Mouse (Mus musculus) adrenal gland, postnatal 36 days (tissue): ENCODE data around the gene Il21. TPM values are rescaled to one million over a fixed set of nuclear protein-coding genes. Genes with fewer than 3 reads are reported as not detected.

Source experiments
- DNase-seq, 2 experiments: peaks; one replicate each; pipeline ENCODE4 v3.0.0; 2021; ENCODE audit warnings: mixed read lengths in 1 of 2
- long read RNA-seq, 2 experiments: library from polyadenylated mRNA; stranded (forward); transcript quantifications; one replicate each; pipeline ENCODE4 v2.0.0; 2021; ENCODE audit warnings: borderline sequencing depth in 2 of 2
- total RNA-seq, 2 experiments: library from RNA; stranded (reverse); gene quantifications; 2 replicates each; pipeline ENCODE4 v1.2.3; 2021

Gene Il21
- total RNA-seq, result not detected
- long read RNA-seq, experiment 1, result 0 reads
- long read RNA-seq, experiment 2, result 0 reads

GRCm38 (mm10) chr3:37232586-37233222 is at the start of gene Il21:
Gene Il21 (minus strand): TSS chr3:37232636.
- DNase-seq, result no peak

DNA sequence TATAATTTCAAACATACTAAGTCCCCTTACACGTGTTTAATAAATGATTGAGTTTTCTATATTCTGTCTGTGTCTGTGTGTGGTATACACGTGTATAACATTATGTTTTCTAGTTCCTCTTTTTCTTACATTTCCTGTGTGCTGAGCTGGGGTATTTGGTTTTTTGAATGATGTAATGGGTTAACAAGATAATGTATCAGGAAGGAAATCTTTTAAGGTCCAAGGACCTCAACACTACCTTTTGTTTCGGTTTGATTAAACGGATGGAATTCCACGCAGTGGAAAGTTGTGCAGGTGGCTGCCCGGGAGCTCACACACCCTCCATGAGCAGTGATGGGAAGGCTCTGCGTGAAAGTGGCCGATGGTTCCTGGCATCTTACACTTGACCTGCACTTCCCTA is 48.4 kb upstream of the Il21 start:
- DNase-seq, result no peak

DNA sequence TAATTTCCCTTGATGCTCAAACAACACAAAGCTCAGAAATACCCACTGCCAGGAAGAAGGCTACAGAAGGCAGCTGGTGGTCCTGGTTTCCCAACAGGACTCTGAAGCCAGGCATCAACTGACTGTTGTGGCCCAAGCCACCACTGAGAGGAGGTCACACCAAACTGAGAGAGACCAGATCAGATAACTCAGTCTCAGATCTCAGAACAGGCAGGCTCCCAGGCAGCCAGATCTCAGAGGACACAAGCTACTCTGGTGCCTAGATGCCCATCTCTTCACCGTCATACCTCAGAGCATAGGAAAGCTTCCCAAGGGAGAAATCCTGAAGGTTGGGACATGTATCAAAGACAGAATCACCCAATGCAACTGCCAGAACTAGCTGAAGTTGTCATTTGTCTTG is 47.8 kb upstream of the Il21 start:
- DNase-seq, result no peak

DNA sequence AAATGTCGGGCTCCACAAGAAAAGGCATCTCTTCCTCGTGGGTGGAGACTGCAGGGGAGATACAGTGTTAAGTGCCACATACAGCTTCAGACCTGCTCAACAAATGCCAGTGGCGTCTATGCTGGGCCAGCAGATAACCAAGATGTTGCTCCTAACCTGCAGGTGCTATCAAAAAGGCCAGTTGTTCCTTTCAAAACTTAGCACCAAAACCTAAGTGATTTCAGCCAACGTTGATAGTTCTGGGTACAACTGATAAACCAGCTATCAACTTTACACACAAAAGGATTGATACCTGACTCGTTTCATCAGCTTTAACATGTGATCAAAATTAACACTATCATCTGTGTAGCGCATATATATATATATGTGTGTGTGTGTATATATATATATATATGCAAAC is 42.2 kb upstream of the Il21 start:
- DNase-seq, result no peak

- DNase-seq, result no peak
Observed at GRCm38 (mm10) chr3:37273092-37273491, 40.7 kb upstream of the Il21 start.

GRCm38 (mm10) chr3:37271209-37271608 is 38.8 kb upstream of the Il21 start:
- peak; percentile 49 to 66 for DNase-seq

GRCm38 (mm10) chr3:37269926-37270325 is 37.5 kb upstream of the Il21 start:
- DNase-seq, result no peak

DNA sequence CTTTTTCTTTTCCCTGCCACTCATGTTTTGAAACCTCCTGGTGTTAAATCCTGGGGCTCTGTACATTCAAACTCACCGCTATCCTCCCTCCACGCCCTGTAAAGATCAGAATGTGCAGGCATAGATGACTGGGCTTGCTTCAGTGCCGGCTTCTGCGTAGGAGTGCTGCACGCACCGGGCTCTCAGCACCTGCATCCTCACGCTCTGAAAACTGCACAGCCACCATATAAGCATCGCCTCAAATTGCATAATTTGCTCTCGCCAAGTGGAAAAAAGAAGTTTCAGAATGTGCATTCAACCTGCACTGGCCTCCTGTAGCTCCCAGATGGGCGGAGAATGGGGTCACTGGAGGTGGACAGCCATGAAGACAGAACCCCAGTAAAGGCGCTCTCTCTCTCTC is 35.9 kb upstream of the Il21 start:
- no peak for DNase-seq

GRCm38 (mm10) chr3:37259331-37259999 is 27.0 kb upstream of the Il21 start:
- DNase-seq, result no peak

DNA sequence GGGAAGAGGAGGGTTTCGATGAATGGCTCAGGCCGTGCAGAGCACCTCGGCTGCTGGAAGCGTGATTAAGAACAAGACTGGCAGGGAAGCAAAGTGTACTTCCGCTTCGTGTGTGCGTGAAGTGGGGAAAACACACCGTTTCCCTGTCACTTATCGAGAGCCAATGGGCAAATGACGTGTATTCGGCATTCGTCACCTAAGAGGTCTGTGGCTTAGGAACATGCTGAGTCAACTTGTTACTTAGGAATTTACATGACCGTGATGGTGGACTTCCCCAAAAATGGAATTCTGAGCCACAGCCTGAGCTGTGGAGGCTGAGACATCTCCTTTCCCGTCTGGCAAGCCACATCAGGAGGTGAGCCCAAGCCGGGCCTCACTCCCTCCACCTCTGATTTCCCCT is 25.3 kb upstream of the Il21 start:
- no peak for DNase-seq

DNA sequence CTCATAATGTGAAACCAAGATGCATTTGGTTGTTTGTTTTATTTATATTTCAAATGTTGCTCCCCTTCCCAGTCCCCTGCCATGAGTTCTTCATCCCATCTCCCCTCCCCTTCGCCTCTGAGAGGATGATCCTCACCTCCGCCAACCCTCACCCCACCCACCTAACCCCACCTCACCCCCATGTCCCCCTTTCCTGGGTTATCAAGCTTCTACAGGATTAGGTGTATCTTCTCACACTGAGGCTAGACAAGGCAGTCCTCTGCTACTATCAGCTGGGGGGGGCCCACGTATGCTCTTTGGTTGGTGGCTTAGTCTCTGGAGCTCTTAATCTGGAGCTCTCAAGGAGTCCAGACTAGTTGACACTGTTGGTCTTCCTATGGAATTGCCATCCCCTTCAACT is 18.5 kb upstream of the Il21 start:
- no peak for DNase-seq

- DNase-seq, result no peak
Observed at GRCm38 (mm10) chr3:37235025-37235424, 2.6 kb upstream of the Il21 start.

DNA sequence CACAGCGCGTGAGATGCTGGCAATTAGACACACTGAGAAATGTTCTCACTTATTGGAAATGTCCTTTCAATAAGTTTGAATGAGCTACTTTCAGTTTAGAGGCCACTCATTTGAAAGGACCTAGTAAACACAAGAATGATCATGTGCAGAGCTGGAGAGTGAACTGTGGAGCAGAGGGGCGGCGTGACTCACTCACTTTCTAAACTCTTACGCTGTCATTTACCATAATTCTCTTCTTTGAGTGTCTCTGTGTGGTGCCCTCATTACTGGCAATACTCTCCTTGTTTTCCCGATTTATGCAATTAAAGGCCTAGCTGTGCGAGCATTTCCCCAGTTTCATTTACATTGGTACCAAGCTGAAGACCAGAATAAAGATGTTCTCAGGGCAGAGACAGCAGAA is 1.3 kb downstream of the Il21 start:
- no peak for DNase-seq

DNA sequence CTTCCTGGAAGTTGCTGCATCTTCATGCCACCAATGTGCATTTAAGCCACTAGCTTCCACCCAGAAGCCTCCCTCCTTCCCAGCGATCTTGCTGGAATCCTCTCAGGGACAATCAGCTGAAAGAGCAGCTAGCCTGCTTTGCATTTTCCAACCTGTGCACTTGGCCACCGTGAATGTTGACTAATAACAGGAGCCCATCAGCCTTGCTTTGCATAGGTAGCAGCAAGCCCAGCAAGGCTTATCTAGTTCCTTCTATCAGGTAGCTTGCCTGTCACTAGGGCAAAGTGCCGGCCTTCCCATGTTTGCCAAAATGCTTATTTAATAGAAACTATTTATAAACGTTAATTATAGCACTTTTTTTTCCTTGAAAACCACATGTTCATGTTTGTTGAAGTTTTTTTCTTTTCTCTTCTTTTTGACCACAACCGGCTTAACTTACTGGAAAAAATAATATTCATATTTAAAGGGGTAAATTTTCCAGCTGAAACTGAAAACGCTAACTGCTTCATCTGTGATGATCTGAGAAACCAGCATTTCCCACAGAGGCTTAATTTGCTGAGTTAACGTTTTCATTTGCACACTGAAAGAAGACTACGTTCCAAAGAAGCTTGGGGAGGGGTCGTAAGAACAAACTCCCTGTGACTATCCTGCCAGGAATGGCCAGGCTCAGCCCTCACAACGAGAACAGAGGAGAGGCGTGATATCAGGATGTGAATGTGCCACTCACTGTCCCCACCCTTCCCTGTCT is 3.2 kb downstream of the Il21 start:
- no peak for DNase-seq

- no peak for DNase-seq
Observed at GRCm38 (mm10) chr3:37225124-37225523, 7.3 kb downstream of the Il21 start.

DNA sequence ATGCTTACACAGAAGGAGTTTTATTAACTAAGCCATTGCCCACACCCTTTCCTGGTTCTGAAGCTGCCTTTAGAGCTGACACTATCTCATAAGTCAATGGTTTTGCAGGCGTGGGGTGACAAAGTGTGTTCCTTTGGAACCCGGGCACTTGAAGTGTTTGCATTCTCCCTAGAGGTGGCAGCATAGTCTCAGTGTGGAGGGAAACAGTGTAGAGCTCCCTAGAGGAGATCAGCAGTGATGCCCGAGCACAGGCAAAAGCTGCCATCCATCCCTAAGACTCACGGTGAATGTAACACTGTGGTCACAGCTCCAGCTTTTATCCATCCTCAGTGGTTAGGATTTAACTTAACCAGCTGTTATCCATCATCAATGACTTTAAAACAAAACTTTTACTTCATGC is 13.4 kb downstream of the Il21 start:
- peak in 1 of 2 experiments; percentile 2 for DNase-seq

DNA sequence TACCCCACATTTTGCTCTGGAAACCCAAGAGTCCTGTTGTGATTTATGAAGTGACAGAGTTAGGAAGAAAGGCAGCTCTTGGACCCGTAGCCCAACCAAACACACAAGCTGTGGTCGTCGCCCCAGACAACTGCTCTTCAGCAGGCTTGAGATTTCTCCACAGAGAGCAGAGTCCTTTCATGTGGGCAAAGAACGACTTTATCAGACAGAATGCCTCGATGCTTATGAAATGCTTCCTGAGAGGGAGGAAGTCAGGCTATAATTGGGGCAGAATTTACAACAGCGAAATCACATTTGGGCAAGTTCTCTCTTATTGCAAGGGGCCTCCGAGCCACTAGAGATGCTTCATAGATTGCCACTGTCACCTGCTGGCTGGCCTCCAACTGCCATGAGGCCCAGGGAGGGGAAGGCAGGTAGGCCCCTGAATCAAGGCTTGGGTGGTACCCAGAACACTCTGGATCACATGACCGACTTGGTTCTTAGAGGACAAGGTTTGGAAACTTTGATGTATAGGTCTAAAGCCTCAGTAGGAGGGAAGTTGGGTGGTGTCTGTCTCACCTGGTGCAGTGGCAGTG is 27.1 kb downstream of the Il21 start:
- DNase-seq, result no peak

DNA sequence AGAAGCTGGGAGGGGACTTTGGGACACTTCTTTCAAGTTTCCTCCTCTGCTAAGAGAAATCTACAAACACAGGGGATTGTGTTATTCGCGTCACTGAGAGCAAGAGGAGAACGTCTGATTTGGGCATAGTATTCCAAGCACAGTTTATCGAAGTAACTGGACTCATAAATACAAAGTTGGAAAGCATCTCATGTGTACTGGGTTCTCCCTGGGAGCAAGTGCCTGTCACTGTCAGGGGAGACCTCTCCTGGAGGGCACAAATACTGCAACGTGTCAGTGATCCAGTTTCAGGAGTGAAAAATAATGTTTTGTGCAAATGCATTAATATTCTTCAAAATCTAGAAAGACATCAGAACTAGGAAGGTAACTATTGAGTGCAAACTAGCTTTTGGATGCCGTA is 27.9 kb downstream of the Il21 start:
- DNase-seq, result peak; percentile 38 to 56

- DNase-seq, result peak; percentile 72 to 82
Observed at GRCm38 (mm10) chr3:37203984-37204428, 28.4 kb downstream of the Il21 start.

DNA sequence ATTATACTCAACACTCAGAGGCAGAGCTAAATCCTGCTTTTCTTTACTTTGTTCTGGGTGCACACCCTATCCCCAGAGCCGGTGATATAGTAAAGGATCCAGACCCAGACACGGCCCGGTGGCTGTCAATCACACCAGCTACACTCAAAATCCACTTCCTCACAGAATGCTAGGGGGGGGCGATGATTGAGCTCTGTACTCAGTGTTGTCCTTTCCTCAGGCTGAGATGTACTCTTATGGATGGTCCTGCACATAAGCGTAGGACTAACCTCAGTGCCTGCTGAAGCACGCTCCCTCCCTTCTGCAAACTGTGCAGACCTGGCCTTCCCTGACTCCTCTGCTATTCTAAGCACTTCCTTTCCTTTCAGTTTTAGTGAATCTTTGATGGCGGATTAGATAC is 29.6 kb downstream of the Il21 start:
- DNase-seq, result no peak

GRCm38 (mm10) chr3:37201122-37201916 is 31.1 kb downstream of the Il21 start:
- no peak for DNase-seq

DNA sequence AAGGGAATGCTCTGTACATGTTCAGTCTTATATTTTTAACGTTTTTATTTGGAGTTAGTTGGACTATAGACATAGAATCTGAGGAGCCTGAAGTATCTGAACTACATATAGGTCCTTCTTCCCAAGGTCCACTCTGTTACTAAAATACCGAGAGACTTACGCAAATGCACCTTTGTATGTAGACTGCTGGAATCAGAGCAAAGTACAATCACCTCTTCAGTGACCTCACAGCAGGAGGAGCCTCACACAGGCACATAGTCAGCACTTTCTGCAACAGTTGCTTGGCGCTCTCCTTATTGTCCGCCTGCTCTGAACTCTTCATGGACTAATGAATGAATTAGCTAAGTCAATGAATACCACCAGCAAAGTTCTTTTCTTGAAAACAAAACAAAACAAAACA is 34.1 kb downstream of the Il21 start:
- DNase-seq, result no peak
